Comparison of ENCODE assay signal across 27 mouse cellular contexts in genomic region chr10:94740221-94740620, GRCm38 (mm10).
"Had no signal": no experiment of that assay in that cellular context is flagged by ENCODE, and none has a peak within 500 bp of the region (broad histone marks: within the 10 kb centered on the region; RNA-seq: fewer than 3 reads in every experiment).

No protein-coding gene starts in this region.

- H3K27me3 ChIP-seq: embryonic facial prominence, embryonic 12.5 days; embryonic facial prominence, embryonic 13.5 days; embryonic facial prominence, embryonic 15.5 days; forebrain, embryonic 12.5 days; forebrain, embryonic 13.5 days; forebrain, embryonic 15.5 days had no signal

- H3K4me1 ChIP-seq: embryonic facial prominence, embryonic 10.5 days; embryonic facial prominence, embryonic 12.5 days; embryonic facial prominence, embryonic 13.5 days; embryonic facial prominence, embryonic 15.5 days; forebrain, embryonic 12.5 days had no signal

- H3K27ac ChIP-seq: embryonic facial prominence, embryonic 10.5 days; embryonic facial prominence, embryonic 12.5 days; embryonic facial prominence, embryonic 13.5 days; embryonic facial prominence, embryonic 15.5 days; forebrain, embryonic 10.5 days; forebrain, embryonic 12.5 days; forebrain, embryonic 13.5 days; forebrain, embryonic 15.5 days; gastrocnemius, adult 2 months; heart, adult 2 months had no signal

- ATAC-seq: forebrain, embryonic 13.5 days; forebrain, embryonic 14.5 days; forebrain, embryonic 15.5 days; forebrain, embryonic 16.5 days; forebrain, postnatal 0 days had no signal

- DNase-seq: cerebellum, adult 9-10 months; cerebellum, adult 9-11 months; cerebellum, postnatal 10 days; cerebellum, postnatal 14 days; cerebellum, postnatal 25 days; cerebellum, postnatal 36 days; embryo, embryonic 11 days; forebrain, postnatal 0 days; gastrocnemius, adult 2 months; gastrocnemius, postnatal 10 days; gastrocnemius, postnatal 14 days; gastrocnemius, postnatal 25 days; gastrocnemius, postnatal 36 days; heart, adult 11 months; heart, adult 18-20 months; heart, adult 2 months had no signal

- H3K9ac ChIP-seq: embryonic facial prominence, embryonic 12.5 days; embryonic facial prominence, embryonic 13.5 days; embryonic facial prominence, embryonic 15.5 days; forebrain, embryonic 12.5 days; forebrain, embryonic 13.5 days; forebrain, embryonic 15.5 days; forebrain, postnatal 0 days had no signal

- H3K9me3 ChIP-seq: embryonic facial prominence, embryonic 10.5 days; embryonic facial prominence, embryonic 12.5 days; embryonic facial prominence, embryonic 13.5 days; embryonic facial prominence, embryonic 15.5 days; forebrain, embryonic 10.5 days; forebrain, embryonic 12.5 days; forebrain, embryonic 13.5 days; forebrain, embryonic 15.5 days had no signal

- H3K4me3 ChIP-seq: embryonic facial prominence, embryonic 10.5 days; embryonic facial prominence, embryonic 12.5 days; embryonic facial prominence, embryonic 13.5 days; embryonic facial prominence, embryonic 15.5 days; erythroblast, embryonic 14.5 days; forebrain, embryonic 10.5 days; forebrain, embryonic 12.5 days; forebrain, embryonic 13.5 days; forebrain, embryonic 15.5 days; gastrocnemius, adult 2 months; heart, adult 2 months had no signal

- H3K36me3 ChIP-seq: embryonic facial prominence, embryonic 12.5 days; embryonic facial prominence, embryonic 13.5 days; embryonic facial prominence, embryonic 15.5 days; forebrain, embryonic 12.5 days; forebrain, embryonic 15.5 days had no signal
